Mouse (Mus musculus): ENCODE results near the gene Acox3.

- TF ChIP-seq POLR2A (IDR thresholded peaks at IDR 0.05; ENCODE audit: low read depth, low read length), result no peak
- TF ChIP-seq CTCF (IDR thresholded peaks at IDR 0.05; ENCODE audit: extremely low read depth, insufficient read length, insufficient replicate concordance, low read depth, low read length), result peak; percentile 99
Measured at GRCm38 (mm10) chr5:35595706-35596105, 12.9 kb downstream of the Acox3 start.

Data from small intestine, adult 2 months (tissue).